Mouse (Mus musculus) ES-Bruce4 (cell line): ENCODE measurements around the gene Pfdn4.

ENCODE experiments used
- CTCF ChIP-seq: IDR thresholded peaks from one replicate; pipeline ENCODE4 v1.8.1; 2011; ENCODE audit warnings: low read depth, low read length
- POLR2A ChIP-seq: IDR thresholded peaks from one replicate; pipeline ENCODE4 v1.8.1; 2011; ENCODE audit warnings: low read length; ENCODE audit not compliant: insufficient read depth

DNA sequence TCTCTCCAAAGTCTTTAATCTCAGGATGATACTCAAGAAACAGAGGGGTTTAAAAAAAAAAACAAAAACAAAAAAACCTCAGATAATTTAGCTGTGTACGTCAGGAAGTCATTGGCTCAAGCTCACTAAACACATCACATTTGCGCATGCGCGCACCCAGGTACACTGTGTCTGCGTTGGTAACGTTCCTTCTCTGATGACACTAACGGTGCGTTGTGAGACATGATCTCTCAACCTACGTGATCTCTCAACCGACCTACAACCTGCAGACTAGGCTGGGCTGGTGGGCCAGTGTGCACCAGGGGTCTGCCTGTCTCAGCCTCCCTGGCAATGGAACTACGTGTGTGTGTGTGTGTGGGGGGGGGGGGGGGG is 38.6 kb downstream of the Pfdn4 start:
- TF ChIP-seq CTCF (no peak), POLR2A (no peak)
